Mouse (Mus musculus) heart, adult 2 months (tissue): ENCODE results near the gene Rtn4r. TPM values are rescaled to one million over a fixed set of nuclear protein-coding genes. Genes with fewer than 3 reads are reported as not detected.

ENCODE experiments used
- DNase-seq, 2 experiments: peaks; one replicate each; pipeline ENCODE4 v3.0.0; 2021
- H3K27ac ChIP-seq: fragments of 200-600 bp; 2 replicates; pipeline ENCODE4 v1.8.1; 2022
- H3K27me3 ChIP-seq: fragments of 200-500 bp; 2 replicates; pipeline ENCODE4 v1.6.1; 2012; ENCODE audit warnings: mild to moderate bottlenecking, low read length, inconsistent platforms, mixed read lengths; ENCODE audit not compliant: control insufficient read depth, insufficient read depth
- H3K36me3 ChIP-seq: fragments of 200-500 bp; 2 replicates; pipeline ENCODE4 v1.6.1; 2012; ENCODE audit warnings: low read length, inconsistent platforms; ENCODE audit not compliant: control insufficient read depth, insufficient read depth
- H3K4me1 ChIP-seq: fragments of 200-500 bp; 2 replicates; pipeline ENCODE4 v1.6.1; 2011; ENCODE audit warnings: low read length; ENCODE audit not compliant: control insufficient read depth, insufficient read depth
- H3K4me3 ChIP-seq: fragments of 200-600 bp; 2 replicates; pipeline ENCODE4 v1.8.1; 2022
- H3K79me2 ChIP-seq: fragments of 200-500 bp; replicated peaks from 2 replicates; pipeline ENCODE4 v1.6.1; 2012; ENCODE audit warnings: mild to moderate bottlenecking, inconsistent platforms, low read length, moderate library complexity, mixed read lengths; ENCODE audit not compliant: control insufficient read depth, insufficient read depth
- H3K9ac ChIP-seq: fragments of 200-500 bp; 2 replicates; pipeline ENCODE4 v1.6.1; 2012; ENCODE audit warnings: low read depth, mild to moderate bottlenecking, control low read depth, inconsistent platforms, low read length, mixed read lengths
- CTCF ChIP-seq: fragments of 200-600 bp; IDR thresholded peaks from 2 replicates; pipeline ENCODE4 v1.8.1; 2022; ENCODE audit warnings: antibody characterized with exemption, mild to moderate bottlenecking, moderate library complexity
- EP300 ChIP-seq: fragments of 200-500 bp; IDR thresholded peaks from 2 replicates; pipeline ENCODE4 v1.6.1; 2011; ENCODE audit warnings: low read depth, low read length, control low read depth; ENCODE audit not compliant: insufficient read depth
- POLR2A ChIP-seq: fragments of 200-500 bp; IDR thresholded peaks from 2 replicates; pipeline ENCODE4 v1.6.1; 2011; ENCODE audit warnings: mild to moderate bottlenecking, low read depth, low read length, control low read depth; ENCODE audit not compliant: insufficient read depth
- WGBS: fragments of 180-500 bp; shearing (Covaris S2); methylation state at CpG from one replicate; pipeline ENCODE4 v1.1.7; 2018; 5-methylcytosine and 5-hydroxymethylcytosine counted together
- intact Hi-C: fragments of 180-260 bp; cut with DNase I; formaldehyde crosslinking; loops from one replicate; pipeline ENCODE4 v1.15.1; 2025
- polyA plus RNA-seq: library from polyadenylated mRNA; depleted of rRNA; stranded (reverse); fragments of >200 nt; gene quantifications from 2 replicates; pipeline ENCODE4 v1.2.3, GENCODE M21; 2012
- total RNA-seq, 2 experiments: library from RNA; stranded (reverse); gene quantifications; 2 replicates each; pipeline ENCODE4 v1.2.3; 2021

Rtn4r gene
- total and polyA plus RNA-seq, 3 experiments: 2.3 to 31.9 (median 9.8) TPM

DNA sequence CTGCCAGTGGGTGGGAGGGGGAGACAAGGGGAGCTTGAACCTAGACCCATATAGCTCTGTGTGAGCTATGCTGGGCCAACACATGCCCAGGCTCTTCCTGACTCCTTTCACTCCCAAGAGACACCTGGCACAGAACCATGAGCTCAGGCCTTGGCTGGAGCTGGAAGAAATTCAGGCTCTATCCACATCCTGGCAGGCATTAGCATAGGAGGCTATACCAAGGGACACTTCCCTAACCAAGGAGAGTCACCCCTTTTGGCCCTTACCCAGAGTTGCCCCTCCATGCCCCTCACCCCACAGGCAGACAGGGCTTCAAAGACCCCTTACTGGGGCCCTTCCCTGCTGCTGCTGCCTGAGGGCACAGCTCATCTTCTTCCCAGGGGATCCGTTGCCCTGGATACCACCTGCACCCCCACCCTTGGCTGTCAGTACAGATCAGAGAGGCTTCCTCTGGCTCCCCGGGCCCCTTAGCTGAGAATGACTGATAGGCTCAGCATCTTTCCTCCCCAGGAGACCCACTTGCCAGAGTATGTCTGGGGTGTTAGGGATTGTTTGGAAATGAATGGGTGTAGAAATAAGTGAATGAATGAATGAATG lies 37.3 kb downstream of the Rtn4r start:
- intact Hi-C loops: no loop called here
- Histone ChIP-seq H3K79me2 (no peaks in the 10 kb centered on the region), H3K4me1 (no peaks in the 10 kb centered on the region), H3K36me3 (no peaks in the 10 kb centered on the region), H3K4me3 (no peak overlapping the region), H3K27ac (no peak overlapping the region), H3K9ac (no peak overlapping the region), H3K27me3 (no peaks in the 10 kb centered on the region)
- no peak for DNase-seq
- TF ChIP-seq EP300 (no peak), CTCF (no peak), POLR2A (no peak)
- WGBS: 47% methylated on average over 2 of the region's 2 CpGs

DNA sequence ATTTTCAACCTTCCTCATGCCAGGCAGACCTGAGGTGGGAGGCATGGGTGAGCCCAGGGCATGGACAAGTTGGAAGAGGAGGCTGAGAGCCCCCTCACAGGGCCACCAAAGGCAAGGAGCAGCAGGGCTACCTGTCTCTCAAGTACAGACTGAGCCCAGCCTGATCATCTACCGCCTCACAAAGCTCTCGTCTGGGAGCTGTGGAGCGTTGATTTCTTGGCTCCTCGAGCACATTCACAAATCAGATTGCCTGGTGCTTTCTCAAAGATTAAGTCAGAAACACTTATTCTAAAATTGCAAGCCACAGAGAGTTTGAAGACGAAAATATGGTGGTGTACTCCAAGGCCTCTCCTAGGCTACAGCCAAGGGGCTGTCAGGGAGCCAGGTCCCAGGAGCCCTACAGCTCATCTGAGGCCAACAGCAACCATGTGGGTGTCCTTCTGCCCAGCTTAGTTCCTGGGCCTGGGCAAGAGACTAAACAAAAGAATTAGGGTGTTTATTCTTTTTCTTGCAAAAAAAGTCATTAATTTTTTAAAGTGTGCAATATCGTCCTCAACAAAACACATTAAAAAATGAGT lies 39.3 kb downstream of the Rtn4r start:
- H3K79me2 ChIP-seq: no peaks in the 10 kb centered on the region
- no peak overlapping the region for H3K4me3 ChIP-seq
- H3K4me1 ChIP-seq: no peaks in the 10 kb centered on the region
- 63% methylated on average over 6 of the region's 6 CpGs for WGBS
- no peak overlapping the region for H3K27ac ChIP-seq
- no peaks in the 10 kb centered on the region for H3K36me3 ChIP-seq
- H3K27me3 ChIP-seq: no peaks in the 10 kb centered on the region
- no peak for DNase-seq
- intact Hi-C loops: no loop called here
- TF ChIP-seq CTCF (no peak), POLR2A (no peak), EP300 (no peak)
- no peak overlapping the region for H3K9ac ChIP-seq

- no peak for DNase-seq
Measured at GRCm38 (mm10) chr16:18169156-18169555, 41.7 kb downstream of the Rtn4r start.

GRCm38 (mm10) chr16:18169776-18170175 lies 42.3 kb downstream of the Rtn4r start:
- no peak overlapping the region for H3K27ac ChIP-seq
- intact Hi-C loops: no loop called here
- TF ChIP-seq EP300: no peak
- TF ChIP-seq CTCF: no peak
- TF ChIP-seq POLR2A: no peak
- H3K27me3 ChIP-seq: no peaks in the 10 kb centered on the region
- H3K36me3 ChIP-seq: no peaks in the 10 kb centered on the region
- no peak overlapping the region for H3K4me3 ChIP-seq
- 88% methylated on average over 3 of the region's 3 CpGs for WGBS
- no peak overlapping the region for H3K9ac ChIP-seq
- no peaks in the 10 kb centered on the region for H3K4me1 ChIP-seq
- no peaks in the 10 kb centered on the region for H3K79me2 ChIP-seq
- no peak for DNase-seq

More at GRCm38 (mm10) chr16:18169156-18169555, 41.7 kb downstream of the Rtn4r start:
- H3K79me2 ChIP-seq: no peaks in the 10 kb centered on the region
- no peak for TF ChIP-seq EP300
- H3K9ac ChIP-seq: no peak overlapping the region
- H3K4me1 ChIP-seq: no peaks in the 10 kb centered on the region
- H3K36me3 ChIP-seq: no peaks in the 10 kb centered on the region
- WGBS: 67% methylated on average over 5 of the region's 5 CpGs
- no peaks in the 10 kb centered on the region for H3K27me3 ChIP-seq
- H3K27ac ChIP-seq: no peak overlapping the region
- intact Hi-C loops: no loop called here
- no peak overlapping the region for H3K4me3 ChIP-seq

DNA sequence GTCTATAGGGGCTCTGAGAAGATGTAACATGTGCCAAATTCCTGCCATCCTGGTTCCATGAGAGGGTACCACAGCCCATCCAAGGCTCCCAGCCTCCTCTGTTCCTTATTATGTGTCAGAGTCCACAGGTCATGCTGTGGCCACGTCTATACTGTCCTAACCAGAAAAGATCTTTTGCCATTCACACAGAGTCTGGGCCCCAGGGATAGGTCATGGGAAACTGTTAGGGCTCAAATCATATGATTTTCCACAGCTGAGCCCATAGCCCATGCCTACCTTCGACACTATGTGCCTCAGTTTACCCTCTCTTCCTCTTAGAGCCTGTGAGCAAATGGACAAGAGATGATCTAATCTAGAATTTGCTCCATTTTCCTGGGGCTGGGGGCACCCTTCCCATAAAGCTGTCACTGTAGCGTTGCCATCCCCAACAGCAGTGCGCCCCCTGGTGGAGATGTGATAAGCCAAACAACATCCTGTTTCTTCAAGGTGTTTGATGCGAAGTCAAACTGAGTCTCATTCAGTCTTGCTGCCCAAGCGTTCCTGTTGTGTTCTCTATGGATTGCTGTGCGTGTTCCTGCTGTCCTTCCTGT lies 44.9 kb downstream of the Rtn4r start:
- no peaks in the 10 kb centered on the region for H3K4me1 ChIP-seq
- intact Hi-C loops: loop anchor here (1.0 to 2.0 kb wide), 4 partner anchors 38 to 120 kb away; partner anchors contain the start of genes Dgcr6 and Rtn4r
- H3K4me3 ChIP-seq: no peak overlapping the region
- no peak overlapping the region for H3K27ac ChIP-seq
- no peaks in the 10 kb centered on the region for H3K79me2 ChIP-seq
- H3K27me3 ChIP-seq: no peaks in the 10 kb centered on the region
- H3K9ac ChIP-seq: no peak overlapping the region
- H3K36me3 ChIP-seq: no peaks in the 10 kb centered on the region
- DNase-seq: peak; percentile 62 to 83
- WGBS: 9% methylated on average over 7 of the region's 7 CpGs
- TF ChIP-seq POLR2A: no peak
- TF ChIP-seq EP300: 0 out of 2 replicates have a peak, but pooled peaks have one; percentile 51
- TF ChIP-seq CTCF: peak; percentile 96

DNA sequence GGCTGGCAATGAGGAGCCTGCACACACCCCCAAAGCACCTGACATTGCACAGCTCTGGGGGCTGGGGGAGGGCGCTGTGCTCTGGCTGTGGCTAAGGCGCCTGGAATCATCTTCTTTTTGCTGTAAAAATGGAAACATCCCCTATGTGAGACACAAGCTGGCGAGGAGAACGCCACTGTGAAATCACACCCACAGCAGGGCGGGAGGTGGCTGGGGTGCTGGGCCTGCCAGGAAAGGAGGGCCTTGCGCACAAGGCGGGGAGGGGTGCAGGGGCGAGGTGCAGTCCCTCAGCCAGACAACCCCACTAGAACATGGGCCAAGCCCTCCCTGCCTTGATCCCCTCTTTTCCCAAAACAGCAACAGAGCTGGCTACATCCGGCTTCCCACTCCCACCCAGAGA lies 45.8 kb downstream of the Rtn4r start:
- no peak overlapping the region for H3K27ac ChIP-seq
- no peaks in the 10 kb centered on the region for H3K27me3 ChIP-seq
- no peaks in the 10 kb centered on the region for H3K4me1 ChIP-seq
- TF ChIP-seq POLR2A: no peak
- no peak for TF ChIP-seq EP300
- no peak for TF ChIP-seq CTCF
- DNase-seq: no peak
- no peak overlapping the region for H3K4me3 ChIP-seq
- intact Hi-C loops: loop anchor here (2.0 kb wide), 2 partner anchors 38 to 120 kb away; partner anchors contain the start of gene Dgcr6
- H3K36me3 ChIP-seq: no peaks in the 10 kb centered on the region
- H3K79me2 ChIP-seq: no peaks in the 10 kb centered on the region
- WGBS: 76% methylated on average over 9 of the region's 9 CpGs
- H3K9ac ChIP-seq: no peak overlapping the region
